Mouse (Mus musculus) kidney, postnatal 14 days (tissue): Measurements from ENCODE around the gene Dph5.

Experiments used
- DNase-seq: peaks from one replicate; pipeline ENCODE4 v3.0.0; 2022; ENCODE audit warnings: mixed read lengths

Dph5 gene

DNA sequence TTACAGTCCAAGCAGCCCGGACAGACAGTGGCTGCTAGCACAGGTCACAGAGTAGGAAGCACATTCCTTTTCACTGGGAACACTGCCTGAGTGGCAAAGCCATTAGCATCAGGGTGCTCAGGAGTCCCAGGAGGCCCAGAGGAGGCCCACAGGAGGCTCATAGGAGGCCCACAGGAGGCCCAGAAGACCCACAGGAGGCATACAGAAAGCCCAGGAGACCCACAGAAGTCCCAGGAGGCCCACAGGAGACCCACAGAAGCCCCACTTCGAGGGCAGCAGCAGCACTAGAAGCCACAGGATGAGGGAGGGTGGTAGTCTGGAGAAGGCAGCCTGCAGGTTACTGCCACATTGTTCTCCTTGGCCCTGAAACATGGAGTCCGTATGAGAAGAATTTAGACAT, 65.5 kb downstream of the Dph5 start:
- no peak for DNase-seq

DNA sequence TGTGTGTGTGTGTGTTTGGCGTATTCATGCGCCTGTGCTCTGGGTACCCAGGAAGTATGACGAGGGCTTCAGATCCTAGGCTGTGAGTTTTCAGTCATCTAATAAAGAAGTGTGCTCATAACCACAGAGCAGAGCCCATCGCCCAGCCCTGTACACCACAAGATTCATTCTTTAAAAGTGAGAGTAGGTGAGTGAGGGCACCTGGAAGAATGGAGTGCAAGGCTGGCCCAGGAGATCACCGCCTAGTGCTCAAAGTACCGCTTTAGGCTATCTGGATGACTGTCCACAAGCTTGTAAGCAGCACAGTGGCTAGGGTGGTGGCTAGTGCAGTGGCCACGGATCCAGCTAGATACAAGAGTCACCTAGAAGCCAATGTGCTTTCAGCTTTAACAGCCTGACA, 69.6 kb downstream of the Dph5 start:
- no peak for DNase-seq

DNA sequence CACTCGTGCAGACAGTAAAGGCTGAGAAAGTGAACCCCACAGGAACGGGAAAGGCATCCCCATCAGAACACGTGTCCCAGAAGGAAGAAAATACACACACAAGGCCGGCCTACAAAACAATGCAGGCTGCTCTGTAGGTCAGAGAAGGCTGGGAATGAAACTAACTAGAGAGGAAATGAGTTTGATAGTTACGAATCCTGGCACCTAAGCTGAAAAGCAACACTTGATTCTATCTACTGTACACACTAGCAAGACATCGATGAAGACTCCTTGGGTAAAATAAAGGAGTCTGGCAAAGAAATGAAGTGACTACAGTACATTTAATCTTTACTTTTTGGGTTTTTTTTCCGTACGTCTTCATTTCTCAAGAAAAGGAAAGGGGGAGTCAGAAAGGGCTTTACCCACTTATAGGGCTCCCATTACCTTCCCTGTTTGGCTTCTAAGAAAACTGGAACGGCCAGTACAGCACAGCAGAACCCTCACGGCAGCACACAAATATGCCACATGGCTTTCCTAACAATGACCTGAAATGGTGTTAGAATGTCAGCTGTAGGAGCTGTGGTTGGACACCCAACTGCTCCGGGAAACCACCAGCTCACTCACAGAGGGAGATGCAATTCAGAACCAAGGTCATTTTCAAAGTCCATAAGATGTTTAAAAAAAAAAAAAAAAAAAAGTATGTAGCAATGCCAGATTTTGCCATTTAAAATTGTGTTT, 73.8 kb downstream of the Dph5 start:
- DNase-seq = no peak

DNA sequence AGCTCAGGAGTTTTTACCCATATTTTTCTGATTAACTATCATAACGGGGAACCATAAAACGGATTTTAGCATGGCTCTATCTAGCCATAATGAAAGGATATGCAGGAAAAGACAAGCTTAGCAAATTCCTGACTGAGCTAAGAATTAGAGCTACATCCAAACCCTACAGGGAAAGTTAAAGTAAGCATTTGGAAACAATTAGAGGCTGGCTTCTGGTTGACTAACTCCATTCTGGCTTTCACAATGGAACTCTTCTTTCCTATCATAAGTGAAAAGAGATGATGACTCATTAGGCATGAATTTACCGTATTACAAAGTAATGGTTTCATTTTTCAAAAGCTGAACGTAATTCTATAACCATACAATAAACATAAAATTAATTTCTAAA, 74.4 kb downstream of the Dph5 start:
- no peak for DNase-seq

DNA sequence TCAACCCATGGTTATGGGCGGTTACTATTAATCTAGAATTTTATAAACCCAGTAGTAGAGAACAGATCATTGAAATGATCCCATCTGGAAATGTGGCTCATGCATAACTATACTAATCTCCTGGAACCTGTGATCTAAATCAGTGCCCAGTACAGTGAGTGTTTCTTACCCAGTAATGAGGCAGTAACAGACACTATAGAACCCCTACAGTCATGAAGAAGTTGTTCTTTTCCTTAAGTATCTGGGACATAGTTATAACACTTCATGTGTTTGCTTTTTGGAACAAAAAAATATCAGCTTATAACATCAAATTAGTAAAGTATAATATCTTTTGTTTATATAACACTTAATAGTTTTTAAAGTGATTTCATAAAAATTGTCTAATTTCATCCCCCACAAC, 76.0 kb downstream of the Dph5 start:
- no peak for DNase-seq

DNA sequence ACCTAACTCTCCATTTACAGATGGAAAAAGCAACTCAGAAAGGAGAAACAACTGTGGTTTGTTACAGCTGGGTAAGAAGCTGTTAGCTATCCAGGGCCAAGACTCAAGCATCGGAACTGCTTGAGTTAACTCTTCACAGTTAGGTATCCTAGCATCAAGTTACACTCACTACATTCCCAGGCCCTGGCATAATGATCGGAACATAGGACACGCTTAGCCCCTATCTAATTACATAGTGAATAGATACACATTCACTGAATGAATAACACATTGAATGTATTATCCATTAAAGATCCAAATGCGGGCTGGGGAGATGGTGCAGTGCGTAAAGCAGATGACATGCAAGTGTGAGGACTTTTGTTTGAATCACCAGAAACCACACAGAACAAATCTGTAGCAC, 76.4 kb downstream of the Dph5 start:
- no peak for DNase-seq

DNA sequence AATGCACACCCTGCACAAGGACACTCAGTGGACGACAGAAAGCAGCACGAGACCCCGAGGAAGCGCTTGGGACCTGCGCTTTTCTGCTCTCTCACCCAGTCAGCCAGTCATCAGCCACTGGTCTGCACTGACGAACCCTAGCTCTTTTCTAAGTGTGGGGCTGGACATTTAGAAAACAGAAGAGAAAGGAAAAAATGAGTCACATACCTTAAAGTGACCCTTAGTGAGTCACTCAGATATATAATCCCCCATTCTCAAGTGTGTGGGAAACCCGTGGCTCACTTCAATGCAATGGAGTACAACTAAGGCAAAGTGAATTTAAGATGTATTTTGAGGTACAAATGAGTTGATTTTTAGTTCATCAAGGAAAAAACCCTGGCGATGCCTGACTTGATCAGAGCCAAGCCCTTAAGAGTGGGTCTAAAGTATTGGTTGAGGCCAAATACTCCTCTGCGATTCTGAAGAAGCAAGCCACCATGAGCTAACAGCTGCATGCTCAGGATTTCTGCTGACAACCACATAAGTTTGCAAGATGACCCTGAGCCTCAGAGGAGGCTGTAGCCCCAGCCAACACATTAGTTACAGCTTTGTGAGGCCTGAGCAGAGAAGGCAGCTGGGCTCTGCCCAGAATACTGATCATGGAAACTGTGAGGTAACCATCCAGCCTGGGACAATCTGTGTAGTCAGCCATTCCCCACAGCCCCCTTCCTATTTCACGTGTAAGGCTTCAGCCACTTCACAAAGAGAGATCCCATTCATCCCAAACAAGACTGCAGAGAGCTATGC, 81.3 kb downstream of the Dph5 start:
- no peak for DNase-seq

DNA sequence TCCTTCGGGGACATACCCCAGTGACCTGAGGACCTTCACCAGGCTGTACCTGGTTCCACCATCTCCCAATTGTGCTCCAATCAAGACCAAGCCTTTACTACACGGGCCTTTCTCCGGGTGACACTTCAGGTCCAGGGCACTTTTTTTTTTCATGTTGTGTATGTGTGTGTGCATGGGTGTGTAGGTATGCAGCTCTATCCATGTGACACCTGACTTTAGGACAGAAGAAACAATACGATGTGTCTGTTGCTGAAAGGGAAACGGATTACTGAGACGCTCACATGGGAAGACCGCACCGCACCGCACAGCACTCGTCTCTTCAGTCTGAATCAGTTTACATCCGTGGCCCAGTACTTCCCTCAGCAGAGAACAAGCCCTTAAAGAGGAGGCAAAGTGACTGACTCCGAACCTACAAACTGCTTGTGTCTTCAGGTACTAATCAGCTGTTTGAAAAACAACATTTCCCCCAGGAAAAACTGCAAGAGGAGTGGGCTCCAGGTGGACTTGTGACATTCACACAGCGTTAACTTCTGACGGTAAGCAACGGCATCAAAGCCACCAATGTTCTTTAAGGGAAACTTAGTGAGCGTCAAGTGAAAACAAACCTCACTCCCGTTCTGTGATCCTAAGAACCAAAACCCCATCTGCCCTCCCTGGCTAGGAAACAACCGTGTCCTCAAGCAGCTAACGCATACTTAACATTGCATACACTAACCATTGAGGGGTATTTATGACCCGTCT, 83.6 kb downstream of the Dph5 start:
- no peak for DNase-seq

DNA sequence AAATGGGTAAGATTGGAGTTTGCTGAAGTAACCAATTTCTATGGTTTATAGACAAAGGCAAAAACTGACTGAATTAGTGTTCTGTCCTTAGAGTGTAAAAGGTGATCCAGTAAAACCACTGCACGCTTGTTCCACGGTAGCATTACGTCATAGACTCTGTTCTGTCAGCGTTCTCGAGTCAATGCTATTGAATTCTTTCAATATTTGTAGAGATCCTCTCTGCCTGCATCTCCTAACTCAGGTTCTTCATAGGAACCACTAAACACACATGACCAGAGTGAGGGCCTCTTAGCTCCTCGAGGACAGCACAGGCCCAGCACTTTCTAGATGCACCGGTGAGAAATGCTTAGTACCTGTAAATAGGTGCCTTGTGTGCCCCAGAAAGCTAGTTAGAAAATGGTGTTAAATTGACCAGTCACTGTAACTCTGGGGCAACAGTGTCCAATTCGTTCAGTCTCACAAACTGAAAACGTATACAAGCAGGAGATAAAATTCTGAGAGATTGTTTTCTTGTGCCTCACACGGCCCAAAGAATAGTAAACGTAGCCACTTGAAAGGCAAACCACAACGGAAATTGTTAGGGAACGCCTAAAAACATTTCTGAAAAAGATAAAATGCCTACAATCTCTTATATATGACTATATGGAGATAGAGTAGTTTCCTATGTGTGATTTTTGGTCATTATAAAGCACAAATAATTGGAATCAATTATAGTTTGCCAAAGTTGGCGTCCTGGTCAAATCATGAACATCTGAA, 84.4 kb downstream of the Dph5 start:
- no peak for DNase-seq

DNA sequence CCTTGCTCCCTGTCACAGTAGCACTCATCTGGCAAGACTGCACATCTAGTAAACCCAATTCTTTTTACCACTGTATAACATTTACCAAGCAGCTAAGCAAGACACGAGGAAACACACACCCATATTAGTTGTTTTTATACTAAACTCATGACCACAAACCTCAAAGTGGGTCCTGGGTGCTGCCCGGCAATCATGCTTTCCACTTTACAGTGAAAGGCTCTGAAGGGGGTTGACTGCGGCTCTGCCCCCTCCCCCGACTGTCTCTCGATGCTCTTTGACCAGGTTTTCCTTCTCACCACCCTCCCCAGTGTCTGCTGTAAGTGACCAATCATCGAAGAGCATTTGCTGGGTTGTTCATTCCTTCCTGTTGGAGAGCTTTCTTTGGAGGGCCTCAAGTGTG, 86.6 kb downstream of the Dph5 start:
- no peak for DNase-seq

DNA sequence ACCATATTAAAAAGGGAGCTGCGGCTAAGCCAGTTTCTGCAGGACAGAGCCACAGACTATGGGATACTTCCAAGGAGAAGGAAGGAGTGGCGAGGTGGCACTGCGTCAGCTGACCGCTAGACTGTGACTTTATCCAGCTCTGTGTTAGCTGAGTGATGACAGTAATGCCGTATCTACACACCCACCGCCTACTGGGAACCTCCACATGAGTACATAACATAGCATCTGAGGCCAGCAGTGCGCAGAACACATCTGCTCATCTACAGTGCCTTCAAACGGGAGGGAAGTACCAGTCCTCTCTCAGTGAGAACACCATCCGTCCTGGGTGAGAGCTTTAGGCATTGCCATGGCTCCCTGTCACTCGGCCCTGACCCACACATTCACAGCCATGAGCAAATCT, 87.4 kb downstream of the Dph5 start:
- no peak for DNase-seq

DNA sequence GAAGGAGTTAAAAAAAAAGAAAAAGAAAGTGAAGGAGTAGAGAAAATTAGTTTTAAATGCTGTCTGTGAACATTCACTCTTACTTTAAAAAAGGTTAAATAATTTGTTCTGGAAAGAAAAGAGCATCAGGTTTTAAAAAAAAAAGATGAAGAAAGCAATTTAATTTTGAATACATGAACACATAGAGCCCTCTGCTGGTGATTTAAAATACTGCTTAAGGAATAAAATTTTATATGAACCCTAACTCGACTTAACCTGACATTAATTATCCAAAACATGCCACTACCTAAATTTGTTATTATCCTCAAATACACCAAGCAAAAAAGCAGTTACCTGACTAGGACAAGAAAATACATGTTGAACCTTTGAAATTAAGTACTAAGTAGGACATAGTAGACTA, 91.4 kb downstream of the Dph5 start:
- DNase-seq = no peak

DNA sequence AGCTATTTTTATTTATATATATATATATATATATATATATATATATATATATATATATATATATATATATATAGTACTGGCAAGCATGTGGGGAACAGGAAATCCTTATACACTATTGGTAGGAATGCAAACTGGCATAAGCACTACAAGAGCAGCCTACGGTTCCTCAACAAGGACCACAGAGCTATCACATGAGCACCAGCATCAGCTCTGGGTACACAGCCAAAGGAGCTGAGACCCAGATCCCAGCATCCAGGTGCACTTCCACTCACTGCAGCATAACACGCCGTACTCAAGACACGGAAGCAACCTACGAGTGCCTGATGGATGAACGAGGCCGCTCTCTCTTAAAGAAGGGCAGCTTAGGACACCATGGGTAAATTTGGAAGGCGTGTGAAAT, 95.6 kb downstream of the Dph5 start:
- DNase-seq = no peak
